Mouse (Mus musculus) E14TG2a.4 (cell line): ENCODE data around the gene Mbnl2.

Experiments
- CTCF ChIP-seq: conservative IDR thresholded peaks from 2 replicates; pipeline ENCODE4 v1.5.1; 2014; ENCODE audit warnings: low read length
- POU5F1 ChIP-seq: IDR thresholded peaks from 2 replicates; pipeline ENCODE4 v1.6.1; 2014; ENCODE audit warnings: low read length, borderline replicate concordance

DNA sequence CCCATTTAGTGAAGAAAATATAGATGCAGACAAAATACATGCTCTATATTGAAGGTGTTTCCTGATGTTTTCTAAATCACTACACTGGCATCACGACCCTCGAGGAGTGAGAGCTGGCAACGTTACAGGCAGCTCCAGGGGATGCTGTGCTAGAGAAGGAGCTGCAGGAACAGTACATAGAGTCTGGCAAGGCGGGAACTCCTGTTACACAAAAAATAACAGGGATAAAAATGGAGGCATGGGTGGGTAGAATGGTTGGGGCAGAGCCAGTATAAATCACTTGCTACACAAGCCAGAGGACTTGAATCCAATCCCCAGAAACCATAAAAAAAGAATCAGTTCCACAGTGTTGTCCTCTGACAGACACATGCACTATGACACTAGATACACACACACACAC lies 165.8 kb downstream of the Mbnl2 start:
- TF ChIP-seq CTCF: no peak
- TF ChIP-seq POU5F1: no peak
